25 mouse cellular contexts compared by ENCODE assay signal in the genomic region with DNA sequence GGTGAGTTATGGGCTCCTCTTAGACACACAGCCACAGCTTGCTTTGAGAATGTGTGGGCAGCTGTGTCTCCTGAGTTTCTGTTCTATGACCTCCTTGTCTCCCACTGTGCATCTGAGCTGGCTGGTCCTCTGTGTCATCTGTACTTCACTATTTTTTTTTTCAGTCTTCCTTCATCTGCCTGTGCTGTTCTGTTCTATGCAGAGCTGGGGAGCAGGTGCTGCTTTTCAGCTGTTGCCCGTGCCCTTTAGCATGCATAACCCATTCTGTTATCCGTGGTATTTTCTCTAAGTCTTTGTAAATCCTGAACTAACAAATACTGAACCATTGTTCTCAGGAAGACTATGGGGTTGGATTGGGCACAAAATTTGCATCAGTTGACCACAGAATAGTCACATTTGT.
DNase-seq lines count a peak whose midpoint lies in the region; ATAC-seq and TF ChIP-seq lines count a peak whose summit lies in the region.
"Had no signal": no experiment of that assay in that cellular context is flagged by ENCODE, and none has a peak within 500 bp of the region (broad histone marks: within the 10 kb centered on the region; RNA-seq: fewer than 3 reads in every experiment).

No protein-coding gene starts in this region.

- no peaks in the 10 kb centered on the region for H3K27me3 ChIP-seq in midbrain, embryonic 15.5 days (replicated peaks)
- H3K27me3 ChIP-seq in midbrain, embryonic 16.5 days (ENCODE audit: control insufficient read depth, insufficient read depth, low read depth, low read length) = no peaks in the 10 kb centered on the region
- no peaks in the 10 kb centered on the region for H3K27me3 ChIP-seq in forebrain, postnatal 0 days (ENCODE audit: insufficient read depth, low read length)
- H3K27me3 ChIP-seq: CH12.LX, Patski had no signal

- no peak overlapping the region for H3K4me2 ChIP-seq in midbrain, embryonic 15.5 days
- H3K4me2 ChIP-seq in midbrain, embryonic 16.5 days (ENCODE audit: low read length) = no peak overlapping the region
- H3K4me2 ChIP-seq in forebrain, postnatal 0 days (ENCODE audit: low read depth) = no peak overlapping the region
- H3K4me2 ChIP-seq: hindbrain, embryonic 14.5 days; liver, embryonic 11.5 days had no signal

- no peak overlapping the region for H3K4me3 ChIP-seq in midbrain, embryonic 15.5 days
- H3K4me3 ChIP-seq in midbrain, embryonic 16.5 days (ENCODE audit: low read depth, low read length) = no peak overlapping the region
- H3K4me3 ChIP-seq in forebrain, postnatal 0 days (ENCODE audit: low read depth, low read length) = no peak overlapping the region

- ATAC-seq in midbrain, embryonic 15.5 days (replicated peaks) = peak; percentile 53; the same call in 1 of the 2 replicates
- no peak for ATAC-seq in midbrain, embryonic 16.5 days
- ATAC-seq in forebrain, postnatal 0 days = peak; percentile 10; the same call in 1 of the 2 replicates
- ATAC-seq in megakaryocyte-erythroid progenitor cell, adult 5-6 weeks (replicated peaks; ENCODE audit: low FRiP score, low TSS enrichment, poor library complexity, severe bottlenecking) = no peak
- ATAC-seq: inflammation-experienced regulatory T-cells, adult 6 months; liver, postnatal 0 days; lung, postnatal 0 days; Patski had no signal

- TF ChIP-seq CTCF in forebrain, postnatal 0 days (IDR thresholded peaks at IDR 0.05; ENCODE audit: low read depth) = no peak

- no peak overlapping the region for H3K27ac ChIP-seq in midbrain, embryonic 15.5 days
- H3K27ac ChIP-seq in midbrain, embryonic 16.5 days (ENCODE audit: low read length) = no peak overlapping the region; the same call in 1 of the 2 replicates
- no peak overlapping the region for H3K27ac ChIP-seq in forebrain, postnatal 0 days (ENCODE audit: low read depth, low read length)
- H3K27ac ChIP-seq: hindbrain, embryonic 14.5 days; macrophage had no signal

- DNase-seq in heart, adult 11 months = peak; percentile 84
- DNase-seq in heart, adult 8-10 months (ENCODE audit: low spot score) = no peak
- DNase-seq in forebrain, postnatal 0 days = no peak
- DNase-seq in right cerebral cortex, postnatal 36 days (ENCODE audit: low spot score in 2 of 2) = no peak
- DNase-seq: adrenal gland, adult 2 months; B cell, adult 2 months; cerebellum, adult 11-12 months; cerebellum, postnatal 10 days; gastrocnemius, postnatal 14 days; heart, adult 18-20 months; kidney, adult 18-20 months; left cerebral cortex, postnatal 4 days; liver, postnatal 0 days; right cerebral cortex, postnatal 25 days had no signal

- H3K36me3 ChIP-seq in midbrain, embryonic 15.5 days (replicated peaks) = no peaks in the 10 kb centered on the region
- H3K36me3 ChIP-seq in midbrain, embryonic 16.5 days (ENCODE audit: control insufficient read depth, insufficient read depth, low read length) = no peaks in the 10 kb centered on the region
- H3K36me3 ChIP-seq in forebrain, postnatal 0 days (ENCODE audit: insufficient read depth) = no peaks in the 10 kb centered on the region
- H3K36me3 ChIP-seq: G1E had no signal

- no peak overlapping the region for H3K9ac ChIP-seq in midbrain, embryonic 15.5 days
- H3K9ac ChIP-seq in midbrain, embryonic 16.5 days (ENCODE audit: low read depth, low read length) = no peak overlapping the region
- no peak overlapping the region for H3K9ac ChIP-seq in forebrain, postnatal 0 days
- H3K9ac ChIP-seq: hindbrain, embryonic 14.5 days; liver, postnatal 0 days had no signal

- H3K9me3 ChIP-seq in midbrain, embryonic 15.5 days = no peaks in the 10 kb centered on the region
- H3K9me3 ChIP-seq in midbrain, embryonic 16.5 days (replicated peaks; ENCODE audit: control insufficient read depth, low read length, poor library complexity, severe bottlenecking) = no peaks in the 10 kb centered on the region
- H3K9me3 ChIP-seq in forebrain, postnatal 0 days (ENCODE audit: low read length) = no peaks in the 10 kb centered on the region
- H3K9me3 ChIP-seq: G1E had no signal

- peaks cover 12% of the 10 kb centered on the region for H3K4me1 ChIP-seq in midbrain, embryonic 15.5 days
- peaks cover 14% of the 10 kb centered on the region for H3K4me1 ChIP-seq in midbrain, embryonic 16.5 days (ENCODE audit: control insufficient read depth, insufficient read depth, low read length)
- H3K4me1 ChIP-seq in forebrain, postnatal 0 days (ENCODE audit: insufficient read depth) = no peaks in the 10 kb centered on the region; the same call in 1 of the 2 replicates

- 24% methylated on average over 2 of the region's 2 CpGs for WGBS in midbrain, embryonic 15.5 days
- WGBS in midbrain, embryonic 16.5 days = 28% methylated on average over 2 of the region's 2 CpGs
- WGBS in forebrain, postnatal 0 days = 34% methylated on average over 2 of the region's 2 CpGs

Comparison
In these comparisons a context has a peak if more than half of its experiments do, and no peak if none do; other contexts are left out.
1. ATAC-seq: peak in midbrain, embryonic 15.5 days (single experiment) and forebrain, postnatal 0 days (single experiment); none in midbrain, embryonic 16.5 days (single experiment) and megakaryocyte-erythroid progenitor cell, adult 5-6 weeks (single experiment).